Mouse (Mus musculus) lung, postnatal 0 days (tissue): ENCODE measurements around the gene H2al2a.

Source experiments
- CTCF ChIP-seq: IDR thresholded peaks from 2 replicates; pipeline ENCODE4 v1.5.1; 2016; ENCODE audit warnings: antibody characterized with exemption, mild to moderate bottlenecking
- EP300 ChIP-seq: IDR thresholded peaks from 2 replicates; pipeline ENCODE4 v1.6.1; 2016; ENCODE audit warnings: antibody characterized with exemption, mild to moderate bottlenecking, control low read depth

- no peak for TF ChIP-seq CTCF
- no peak for TF ChIP-seq EP300
Observed at GRCm38 (mm10) chr2:18031831-18032537, 35.2 kb upstream of the H2al2a start.
